Mouse (Mus musculus) testis, adult 2 months (tissue): ENCODE measurements around the gene Spock1. TPM values are rescaled to one million over a fixed set of nuclear protein-coding genes. Genes with fewer than 3 reads are reported as not detected.

ENCODE experiments used
- H3K27ac ChIP-seq: fragments of 200-500 bp; 2 replicates; pipeline ENCODE4 v1.5.1; 2012; ENCODE audit warnings: low read depth, low read length; ENCODE audit not compliant: control insufficient read depth, insufficient read depth
- H3K27me3 ChIP-seq: fragments of 200-500 bp; 2 replicates; pipeline ENCODE4 v1.6.1; 2012; ENCODE audit warnings: mild to moderate bottlenecking, low read length, moderate library complexity; ENCODE audit not compliant: control insufficient read depth, insufficient read depth
- H3K36me3 ChIP-seq: fragments of 200-500 bp; 2 replicates; pipeline ENCODE4 v1.6.1; 2012; ENCODE audit warnings: mild to moderate bottlenecking, low read length; ENCODE audit not compliant: control insufficient read depth, insufficient read depth
- H3K4me1 ChIP-seq: fragments of 200-500 bp; 2 replicates; pipeline ENCODE4 v1.6.1; 2012; ENCODE audit warnings: low read length; ENCODE audit not compliant: control insufficient read depth, insufficient read depth
- H3K4me3 ChIP-seq: fragments of 200-500 bp; 2 replicates; pipeline ENCODE4 v1.5.1; 2012; ENCODE audit warnings: low read depth, mild to moderate bottlenecking, low read length, moderate library complexity, mixed read lengths; ENCODE audit not compliant: control insufficient read depth
- CTCF ChIP-seq: fragments of 200-500 bp; IDR thresholded peaks from 2 replicates; pipeline ENCODE4 v1.5.1; 2012; ENCODE audit warnings: low read depth, mild to moderate bottlenecking, inconsistent platforms, low read length, moderate library complexity; ENCODE audit not compliant: control insufficient read depth, insufficient read depth, insufficient replicate concordance
- POLR2A ChIP-seq: fragments of 200-500 bp; IDR thresholded peaks from 2 replicates; pipeline ENCODE4 v1.6.1; 2012; ENCODE audit warnings: low read depth, mild to moderate bottlenecking, inconsistent platforms, low read length, moderate library complexity; ENCODE audit not compliant: control insufficient read depth
- polyA plus RNA-seq: library from polyadenylated mRNA; depleted of rRNA; stranded (reverse); fragments of >200 nt; gene quantifications from 2 replicates; pipeline ENCODE4 v1.2.3, GENCODE M21; 2012

Gene Spock1
- polyA plus RNA-seq, 1 experiment, result 0.70 TPM

GRCm38 (mm10) chr13:57786278-57786677 lies 121.9 kb downstream of the Spock1 start:
- TF ChIP-seq CTCF (no peak), POLR2A (no peak)
- no peak overlapping the region for H3K27ac ChIP-seq
- no peaks in the 10 kb centered on the region for H3K27me3 ChIP-seq
- no peaks in the 10 kb centered on the region for H3K36me3 ChIP-seq
- no peaks in the 10 kb centered on the region for H3K4me1 ChIP-seq
- no peak overlapping the region for H3K4me3 ChIP-seq

- TF ChIP-seq CTCF (no peak), POLR2A (no peak)
- H3K36me3 ChIP-seq, result no peaks in the 10 kb centered on the region
These were observed 125.2 kb downstream of the Spock1 start for GRCm38 (mm10) chr13:57782975-57783374.

GRCm38 (mm10) chr13:57782107-57782561 lies 126.0 kb downstream of the Spock1 start:
- H3K4me1 ChIP-seq, result no peaks in the 10 kb centered on the region
- no peak overlapping the region for H3K4me3 ChIP-seq
- TF ChIP-seq CTCF, result no peak
- no peak for TF ChIP-seq POLR2A
- H3K27me3 ChIP-seq, result no peaks in the 10 kb centered on the region
- no peak overlapping the region for H3K27ac ChIP-seq
- H3K36me3 ChIP-seq, result no peaks in the 10 kb centered on the region

More at GRCm38 (mm10) chr13:57782975-57783374, 125.2 kb downstream of the Spock1 start:
- H3K27ac ChIP-seq, result no peak overlapping the region
- H3K27me3 ChIP-seq, result no peaks in the 10 kb centered on the region
- no peak overlapping the region for H3K4me3 ChIP-seq
- H3K4me1 ChIP-seq, result no peaks in the 10 kb centered on the region

GRCm38 (mm10) chr13:57779146-57779545 lies 129.0 kb downstream of the Spock1 start:
- Histone ChIP-seq H3K36me3 (no peaks in the 10 kb centered on the region), H3K4me3 (no peak overlapping the region), H3K27ac (no peak overlapping the region), H3K4me1 (no peaks in the 10 kb centered on the region), H3K27me3 (no peaks in the 10 kb centered on the region)
- TF ChIP-seq POLR2A (no peak), CTCF (peak; percentile 47; the same call in 1 of the 2 replicates)

GRCm38 (mm10) chr13:57778524-57778923 lies 129.6 kb downstream of the Spock1 start:
- H3K27ac ChIP-seq, result no peak overlapping the region
- TF ChIP-seq CTCF (no peak), POLR2A (no peak)
- H3K4me1 ChIP-seq, result no peaks in the 10 kb centered on the region
- H3K4me3 ChIP-seq, result no peak overlapping the region
- no peaks in the 10 kb centered on the region for H3K36me3 ChIP-seq
- no peaks in the 10 kb centered on the region for H3K27me3 ChIP-seq

- no peak overlapping the region for H3K27ac ChIP-seq
- no peaks in the 10 kb centered on the region for H3K27me3 ChIP-seq
- H3K4me1 ChIP-seq, result no peaks in the 10 kb centered on the region
- TF ChIP-seq POLR2A (no peak), CTCF (no peak)
- no peaks in the 10 kb centered on the region for H3K36me3 ChIP-seq
- H3K4me3 ChIP-seq, result no peak overlapping the region
These were observed 136.1 kb downstream of the Spock1 start for GRCm38 (mm10) chr13:57771998-57772397.

GRCm38 (mm10) chr13:57766721-57767120 lies 141.4 kb downstream of the Spock1 start:
- Histone ChIP-seq H3K4me1 (no peaks in the 10 kb centered on the region), H3K27ac (no peak overlapping the region), H3K27me3 (no peaks in the 10 kb centered on the region), H3K36me3 (no peaks in the 10 kb centered on the region), H3K4me3 (no peak overlapping the region)
- no peak for TF ChIP-seq CTCF
- TF ChIP-seq POLR2A, result no peak

- Histone ChIP-seq H3K27me3 (no peaks in the 10 kb centered on the region), H3K36me3 (no peaks in the 10 kb centered on the region), H3K4me3 (no peak overlapping the region), H3K4me1 (no peaks in the 10 kb centered on the region), H3K27ac (no peak overlapping the region)
- TF ChIP-seq CTCF (no peak), POLR2A (no peak)
These were observed 147.0 kb downstream of the Spock1 start for GRCm38 (mm10) chr13:57761122-57761521.
